Mouse (Mus musculus) liver, embryonic 14.5 days (tissue): ENCODE results near the gene Prr14l.

Experiments used
- CTCF ChIP-seq: IDR thresholded peaks from 2 replicates; pipeline ENCODE4 v1.5.1; 2016; ENCODE audit warnings: antibody characterized with exemption, low read depth, control low read depth
- EP300 ChIP-seq: IDR thresholded peaks from 2 replicates; pipeline ENCODE4 v1.6.1; 2016; ENCODE audit warnings: antibody characterized with exemption, low read depth

- TF ChIP-seq EP300 = no peak
- no peak for TF ChIP-seq CTCF
Measured at GRCm38 (mm10) chr5:32748936-32749335, 105.1 kb downstream of the Prr14l start.
